Mouse (Mus musculus) left cerebral cortex, postnatal 36 days (tissue): ENCODE data around the gene Nid2. TPM values are rescaled to one million over a fixed set of nuclear protein-coding genes. Genes with fewer than 3 reads are reported as not detected.

Experiments
- DNase-seq, 2 experiments: peaks; one replicate each; pipeline ENCODE4 v3.0.0; 2021 to 2022; ENCODE audit warnings: low spot score in 2 of 2, mixed read lengths in 1 of 2
- intact Hi-C: fragments of 180-260 bp; cut with DNase I; formaldehyde crosslinking; loops from one replicate; pipeline ENCODE4 v1.15.1; 2025
- total RNA-seq, 2 experiments: library from RNA; stranded (reverse); gene quantifications; 2 replicates each; pipeline ENCODE4 v1.2.3; 2021

The Nid2 gene
- total RNA-seq, 2 experiments from 2014 or later, result 1.9 to 2.5 TPM

- intact Hi-C loops, result no loop called here
- no peak for DNase-seq
These were observed 11.5 kb upstream of the Nid2 start for GRCm38 (mm10) chr14:19739416-19740146.

GRCm38 (mm10) chr14:19740147-19740738 lies 10.8 kb upstream of the Nid2 start:
- no peak for DNase-seq

DNA sequence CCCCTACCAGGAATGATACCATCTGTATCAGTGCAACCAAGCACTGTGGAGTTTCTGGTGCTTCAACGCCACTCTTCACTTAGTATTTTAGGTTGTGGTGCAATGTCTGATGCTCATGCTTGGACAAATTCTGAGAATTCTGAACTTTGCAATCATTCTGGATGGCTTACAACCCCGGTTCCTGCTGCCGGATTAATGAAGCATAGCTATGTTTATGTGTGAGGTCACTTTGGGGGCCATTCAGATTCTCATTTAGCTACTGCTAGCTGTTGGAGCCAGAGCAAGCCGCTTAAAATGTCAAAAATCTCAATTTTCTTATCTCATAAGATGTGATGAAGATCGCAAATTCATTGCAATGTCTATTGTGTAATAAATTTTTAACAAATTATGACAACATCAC lies 6.2 kb upstream of the Nid2 start:
- intact Hi-C loops, result no loop called here
- no peak for DNase-seq

More at GRCm38 (mm10) chr14:19740147-19740738, 10.8 kb upstream of the Nid2 start:
- intact Hi-C loops, result no loop called here

GRCm38 (mm10) chr14:19746232-19746631 lies 4.8 kb upstream of the Nid2 start:
- no peak for DNase-seq
- intact Hi-C loops, result no loop called here

DNA sequence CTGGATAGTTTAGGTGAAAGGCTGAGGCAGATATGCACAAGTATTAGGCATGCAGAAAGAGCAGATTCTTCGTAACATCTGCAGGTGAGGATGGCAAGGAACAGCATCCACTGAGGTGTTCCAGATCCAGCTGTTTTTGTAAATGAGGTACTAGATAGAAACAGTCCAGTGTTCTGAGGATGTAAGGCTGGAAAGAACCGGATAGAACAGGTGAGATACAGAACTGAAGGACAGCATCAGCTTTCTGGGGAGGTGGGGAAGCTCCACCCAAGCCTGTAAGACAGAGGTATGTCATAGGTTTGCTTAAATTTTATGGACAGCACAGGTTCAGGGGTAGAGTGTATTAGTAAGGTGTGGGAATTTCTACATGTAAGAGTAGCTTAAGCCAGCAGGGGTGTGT lies 4.3 kb upstream of the Nid2 start:
- DNase-seq, result no peak
- intact Hi-C loops, result no loop called here

DNA sequence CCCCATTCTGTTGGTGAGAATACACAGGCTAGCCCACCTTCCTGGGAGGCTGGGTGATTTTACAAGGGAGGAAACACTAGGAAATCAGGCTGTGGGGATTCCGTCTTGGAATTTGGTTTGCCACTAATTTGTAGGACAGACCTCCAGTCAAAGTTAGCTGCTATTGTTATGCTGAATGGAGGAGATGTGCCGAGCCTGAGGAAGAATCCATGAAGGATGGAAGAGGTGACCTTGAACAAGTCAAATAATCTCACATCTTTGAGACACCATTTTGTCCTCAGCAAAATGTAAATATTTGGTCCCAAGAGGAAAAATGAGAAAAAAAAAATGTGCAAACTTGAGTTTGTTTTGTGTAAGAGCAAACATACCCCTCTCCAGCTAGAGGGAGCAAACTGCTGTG lies 1.3 kb upstream of the Nid2 start:
- intact Hi-C loops, result no loop called here
- no peak for DNase-seq

GRCm38 (mm10) chr14:19750411-19751024 lies 547 bp upstream of the Nid2 start:
- DNase-seq, result no peak
- intact Hi-C loops, result no loop called here

- DNase-seq, result no peak
- intact Hi-C loops, result no loop called here
These were observed 1.2 kb downstream of the Nid2 start for GRCm38 (mm10) chr14:19752276-19752675.

DNA sequence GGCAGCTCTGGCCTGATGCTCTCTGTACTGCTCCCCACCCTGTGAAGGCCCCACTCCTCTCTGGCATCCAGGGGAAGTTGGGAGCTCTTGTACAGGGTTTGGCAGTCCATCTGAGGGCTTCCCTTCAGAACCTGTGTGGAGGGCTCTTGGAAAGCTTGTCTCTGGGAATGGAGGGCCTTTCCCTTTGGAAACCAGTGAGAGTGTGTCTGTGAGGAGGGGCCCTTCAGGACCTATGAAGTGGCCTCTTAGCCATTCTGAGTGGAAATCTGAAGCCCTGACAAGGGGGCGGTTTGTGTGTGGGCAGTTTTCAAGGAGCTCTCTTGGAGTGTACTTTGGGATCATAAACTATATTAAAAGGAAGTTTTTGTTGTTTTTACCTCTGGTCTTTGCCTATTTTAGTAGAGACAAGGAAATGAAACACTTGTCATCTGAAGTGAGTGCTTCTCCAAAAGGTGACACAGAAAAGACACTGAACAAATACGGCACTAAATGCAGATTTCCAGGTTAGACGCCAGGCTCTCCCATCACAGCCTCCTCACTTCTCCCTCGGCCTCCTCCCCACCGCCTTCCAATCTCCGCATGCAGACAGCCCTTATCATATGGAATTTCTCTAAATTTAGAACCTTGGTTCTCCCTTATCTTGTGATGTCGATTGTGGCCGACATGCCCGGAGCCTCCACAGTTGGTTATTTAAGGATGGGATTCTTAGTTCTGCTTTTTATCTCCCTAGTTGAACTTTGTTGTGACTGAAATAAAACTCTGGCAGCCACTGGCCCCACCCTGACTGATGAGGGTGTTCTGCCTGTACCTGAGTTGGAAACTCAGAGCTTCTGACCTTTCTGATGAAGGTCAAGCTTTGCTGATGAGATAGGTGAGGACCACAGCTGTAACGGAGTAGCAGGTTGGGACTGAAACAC lies 8.5 kb downstream of the Nid2 start:
- intact Hi-C loops, result no loop called here
- DNase-seq, result no peak

GRCm38 (mm10) chr14:19760721-19761120 lies 9.7 kb downstream of the Nid2 start:
- DNase-seq, result no peak
- intact Hi-C loops, result no loop called here

DNA sequence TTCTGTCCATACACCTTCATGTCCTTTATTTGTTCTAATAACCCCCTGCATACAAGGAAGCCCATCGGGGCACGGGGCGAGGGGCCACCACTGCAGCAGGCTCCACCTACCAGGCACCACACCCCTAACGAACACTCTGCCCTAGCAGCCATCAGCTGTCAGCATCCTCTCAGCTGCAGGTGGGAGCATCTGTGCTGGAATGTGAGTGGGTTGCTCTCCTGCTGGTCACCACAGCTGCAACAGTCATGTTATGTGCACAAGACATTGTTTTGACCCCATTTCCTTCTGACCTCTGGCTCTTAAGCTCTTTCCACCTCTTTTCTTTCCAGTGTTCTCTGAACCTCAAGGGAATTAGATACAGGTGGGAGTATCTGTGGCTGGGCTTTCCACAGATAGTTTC lies 10.9 kb downstream of the Nid2 start:
- intact Hi-C loops, result no loop called here
- DNase-seq, result no peak

DNA sequence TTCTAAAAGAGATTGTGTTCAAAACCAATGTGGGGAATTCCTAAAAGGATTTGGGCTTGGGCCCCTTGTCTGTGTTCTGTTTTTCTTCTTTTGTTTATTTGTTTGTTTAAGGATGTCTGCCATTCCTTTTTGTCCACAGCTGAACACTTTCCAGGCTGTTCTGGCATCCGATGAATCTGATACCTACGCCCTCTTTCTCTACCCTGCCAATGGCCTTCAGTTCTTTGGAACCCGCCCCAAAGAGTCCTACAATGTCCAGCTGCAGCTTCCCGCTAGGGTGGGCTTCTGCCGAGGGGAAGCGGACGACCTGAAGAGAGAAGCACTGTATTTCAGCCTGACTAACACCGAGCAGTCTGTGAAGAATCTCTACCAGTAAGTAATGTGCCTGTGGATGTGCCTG lies 12.5 kb downstream of the Nid2 start:
- intact Hi-C loops, result no loop called here
- no peak for DNase-seq

DNA sequence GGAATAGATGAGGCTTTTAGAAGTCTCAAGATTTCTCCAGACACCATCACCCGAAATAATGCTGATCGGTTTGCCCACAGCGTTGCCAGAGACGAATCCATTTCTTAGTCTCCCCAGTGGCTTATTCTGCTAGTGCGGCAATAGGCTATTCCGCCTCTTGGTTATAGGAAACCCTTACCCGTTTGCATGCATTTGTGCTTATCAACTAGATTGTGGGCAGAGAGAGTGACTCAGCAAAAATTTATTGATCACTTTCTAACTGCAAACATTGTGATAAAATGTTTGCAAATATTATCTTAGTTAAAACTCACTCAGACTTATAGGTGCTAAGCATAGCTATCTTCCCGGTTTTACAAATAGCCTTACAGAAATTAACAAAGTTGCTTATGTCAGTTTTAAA lies 13.3 kb downstream of the Nid2 start:
- intact Hi-C loops, result no loop called here
- no peak for DNase-seq

GRCm38 (mm10) chr14:19765539-19766379 lies 14.7 kb downstream of the Nid2 start:
- intact Hi-C loops, result no loop called here

GRCm38 (mm10) chr14:19766380-19766649 lies 15.2 kb downstream of the Nid2 start:
- no peak for DNase-seq
- intact Hi-C loops, result no loop called here

More at GRCm38 (mm10) chr14:19765539-19766379, 14.7 kb downstream of the Nid2 start:
- no peak for DNase-seq

- intact Hi-C loops, result no loop called here
- no peak for DNase-seq
These were observed 17.6 kb downstream of the Nid2 start for GRCm38 (mm10) chr14:19768648-19769047.

GRCm38 (mm10) chr14:19769441-19770200 lies 18.6 kb downstream of the Nid2 start:
- no peak for DNase-seq
- intact Hi-C loops, result no loop called here

- intact Hi-C loops, result no loop called here
- no peak for DNase-seq
These were observed 20.1 kb downstream of the Nid2 start for GRCm38 (mm10) chr14:19771173-19771572.
